Mouse (Mus musculus) right cerebral cortex, postnatal 14 days (tissue): ENCODE measurements around the gene 6330409D20Rik.

ENCODE experiments used
- DNase-seq: peaks from one replicate; pipeline ENCODE4 v3.0.0; 2022

The 6330409D20Rik gene

GRCm38 (mm10) chr2:32693823-32694411 lies 46.9 kb downstream of the 6330409D20Rik start:
- peak; percentile 95 for DNase-seq

GRCm38 (mm10) chr2:32693282-32693681 lies 47.5 kb downstream of the 6330409D20Rik start:
- no peak for DNase-seq

GRCm38 (mm10) chr2:32692496-32692895 lies 48.3 kb downstream of the 6330409D20Rik start:
- no peak for DNase-seq

GRCm38 (mm10) chr2:32691041-32691440 lies 49.8 kb downstream of the 6330409D20Rik start:
- no peak for DNase-seq

GRCm38 (mm10) chr2:32689420-32689819 lies 51.4 kb downstream of the 6330409D20Rik start:
- DNase-seq, result peak; percentile 94

- no peak for DNase-seq
Observed at GRCm38 (mm10) chr2:32687562-32687961, 53.3 kb downstream of the 6330409D20Rik start.

GRCm38 (mm10) chr2:32686640-32687039 lies 54.2 kb downstream of the 6330409D20Rik start:
- no peak for DNase-seq

GRCm38 (mm10) chr2:32685807-32686206 lies 55.0 kb downstream of the 6330409D20Rik start:
- DNase-seq, result no peak

- no peak for DNase-seq
Observed at GRCm38 (mm10) chr2:32684681-32685428, 56.0 kb downstream of the 6330409D20Rik start.

- no peak for DNase-seq
Observed at GRCm38 (mm10) chr2:32683701-32684100, 57.1 kb downstream of the 6330409D20Rik start.

GRCm38 (mm10) chr2:32682721-32683417 lies 57.9 kb downstream of the 6330409D20Rik start:
- DNase-seq, result no peak
